Mouse (Mus musculus) mouse trophoblast stem cell (cell line): Measurements from ENCODE around the gene Asb18.

Experiments
- in situ Hi-C, 2 experiments: fragments of 300-500 bp; cut with MseI, MboI; formaldehyde crosslinking; loops; 2 replicates in 1 of 2; 3 replicates in 1 of 2; pipeline ENCODE4 v1.15.1; 2025

Asb18 gene

GRCm38 (mm10) chr1:89971848-89972247 is 42.6 kb downstream of the Asb18 start:
- in situ Hi-C loops = no loop called here

GRCm38 (mm10) chr1:89969714-89970110 is 44.8 kb downstream of the Asb18 start:
- in situ Hi-C loops = no loop called here

GRCm38 (mm10) chr1:89969072-89969713 is 45.3 kb downstream of the Asb18 start:
- in situ Hi-C loops = no loop called here

- in situ Hi-C loops = no loop called here
These were observed 46.2 kb downstream of the Asb18 start for GRCm38 (mm10) chr1:89968111-89968851.

- in situ Hi-C loops = no loop called here
These were observed 46.9 kb downstream of the Asb18 start for GRCm38 (mm10) chr1:89967585-89967984.

GRCm38 (mm10) chr1:89964426-89964825 is 50.0 kb downstream of the Asb18 start:
- in situ Hi-C loops = no loop called here

GRCm38 (mm10) chr1:89963296-89963695 is 51.2 kb downstream of the Asb18 start:
- in situ Hi-C loops = no loop called here

- in situ Hi-C loops = no loop called here
These were observed 52.4 kb downstream of the Asb18 start for GRCm38 (mm10) chr1:89962092-89962491.

- in situ Hi-C loops = no loop called here
These were observed 55.1 kb downstream of the Asb18 start for GRCm38 (mm10) chr1:89959393-89959792.

- in situ Hi-C loops = loop anchor here in 1 of 2 experiments (25.0 kb wide), 1 partner anchor 281 kb away; no protein-coding TSS in a partner anchor
These were observed 71.3 kb downstream of the Asb18 start for GRCm38 (mm10) chr1:89943202-89943601.

GRCm38 (mm10) chr1:89942395-89942976 is 72.0 kb downstream of the Asb18 start:
- in situ Hi-C loops = loop anchor here in 1 of 2 experiments (25.0 kb wide), 1 partner anchor 280 kb away; no protein-coding TSS in a partner anchor

GRCm38 (mm10) chr1:89941701-89942381 is 72.6 kb downstream of the Asb18 start:
- in situ Hi-C loops = loop anchor here in 1 of 2 experiments (25.0 kb wide), 1 partner anchor 280 kb away; no protein-coding TSS in a partner anchor

- in situ Hi-C loops = loop anchor here in 1 of 2 experiments (25.0 kb wide), 1 partner anchor 279 kb away; no protein-coding TSS in a partner anchor
These were observed 73.4 kb downstream of the Asb18 start for GRCm38 (mm10) chr1:89940961-89941524.

GRCm38 (mm10) chr1:89939981-89940726 is 74.3 kb downstream of the Asb18 start:
- in situ Hi-C loops = loop anchor here (10.0 to 25.0 kb wide), 2 partner anchors 278 to 295 kb away; no protein-coding TSS in a partner anchor

GRCm38 (mm10) chr1:89939596-89939960 is 74.9 kb downstream of the Asb18 start:
- in situ Hi-C loops = loop anchor here (10.0 to 25.0 kb wide), 2 partner anchors 277 to 295 kb away; no protein-coding TSS in a partner anchor

- in situ Hi-C loops = loop anchor here (10.0 to 25.0 kb wide), 2 partner anchors 277 to 294 kb away; no protein-coding TSS in a partner anchor
These were observed 75.4 kb downstream of the Asb18 start for GRCm38 (mm10) chr1:89938884-89939595.

- in situ Hi-C loops = loop anchor here (10.0 to 25.0 kb wide), 2 partner anchors 273 to 291 kb away; no protein-coding TSS in a partner anchor
These were observed 78.7 kb downstream of the Asb18 start for GRCm38 (mm10) chr1:89935493-89936348.
